Comparison of ENCODE assay signal across 14 mouse cellular contexts in genomic region chr11:104596365-104596764, GRCm38 (mm10). TPM values are rescaled to one million over a fixed set of nuclear protein-coding genes. Genes with fewer than 3 reads are reported as not detected.
DNase-seq lines count a peak whose midpoint lies in the region; ATAC-seq and TF ChIP-seq lines count a peak whose summit lies in the region.
"Had no signal": no experiment of that assay in that cellular context is flagged by ENCODE, and none has a peak within 500 bp of the region (broad histone marks: within the 10 kb centered on the region; RNA-seq: fewer than 3 reads in every experiment).

No protein-coding gene starts in this region.

- WGBS in heart, embryonic 13.5 days, result 40% methylated on average over 10 of the region's 10 CpGs
- WGBS in liver, embryonic 12.5 days (ENCODE audit: insufficient replicate concordance), result 13% methylated on average over 10 of the region's 10 CpGs

- H3K4me1 ChIP-seq in heart, embryonic 13.5 days, result peaks cover 13% of the 10 kb centered on the region
- peaks cover 10% of the 10 kb centered on the region for H3K4me1 ChIP-seq in liver, embryonic 12.5 days

- H3K27me3 ChIP-seq in heart, embryonic 13.5 days (replicated peaks), result no peaks in the 10 kb centered on the region
- peaks cover 22% of the 10 kb centered on the region; the same call in 1 of the 2 replicates for H3K27me3 ChIP-seq in liver, embryonic 12.5 days (replicated peaks)

- no peak overlapping the region for H3K4me3 ChIP-seq in heart, embryonic 13.5 days
- no peak overlapping the region for H3K4me3 ChIP-seq in liver, embryonic 12.5 days
- no peak overlapping the region for H3K4me3 ChIP-seq in gastrocnemius, adult 2 months

- no peak overlapping the region for H3K9ac ChIP-seq in heart, embryonic 13.5 days
- no peak overlapping the region for H3K9ac ChIP-seq in liver, embryonic 12.5 days
- H3K9ac ChIP-seq: hindbrain, embryonic 14.5 days; lung, embryonic 14.5 days had no signal

- no peak for ATAC-seq in heart, embryonic 13.5 days (ENCODE audit: extremely low read depth, insufficient number of reproducible peaks, low FRiP score, low TSS enrichment)
- ATAC-seq in liver, embryonic 12.5 days, result peak; percentile 30; the same call in 1 of the 2 replicates

- TF ChIP-seq CTCF in gastrocnemius, adult 2 months (IDR thresholded peaks at IDR 0.05), result no peak

- no peaks in the 10 kb centered on the region for H3K9me3 ChIP-seq in heart, embryonic 13.5 days
- no peaks in the 10 kb centered on the region for H3K9me3 ChIP-seq in liver, embryonic 12.5 days (replicated peaks)

- 0 out of 2 replicates have a peak overlapping the region, but pooled peaks have one; percentile 9 for H3K4me2 ChIP-seq in heart, embryonic 13.5 days
- H3K4me2 ChIP-seq in liver, embryonic 12.5 days, result peak overlapping the region; percentile 19; the same call in 1 of the 2 replicates
- H3K4me2 ChIP-seq: hindbrain, embryonic 14.5 days; lung, embryonic 14.5 days; midbrain, embryonic 11.5 days had no signal

- H3K36me3 ChIP-seq in heart, embryonic 13.5 days, result no peaks in the 10 kb centered on the region
- no peaks in the 10 kb centered on the region for H3K36me3 ChIP-seq in liver, embryonic 12.5 days

- no peak overlapping the region for H3K27ac ChIP-seq in heart, embryonic 13.5 days (replicated peaks)
- H3K27ac ChIP-seq in liver, embryonic 12.5 days, result 0 out of 2 replicates have a peak overlapping the region, but pooled peaks have one; percentile 34
- H3K27ac ChIP-seq in gastrocnemius, adult 2 months, result no peak overlapping the region
- H3K27ac ChIP-seq: hindbrain, embryonic 14.5 days had no signal

- DNase-seq in heart, postnatal 36 days, result no peak
- DNase-seq in lung, postnatal 10 days, result peak; percentile 41
- no peak for DNase-seq in lung, postnatal 36 days
- DNase-seq in gastrocnemius, adult 2 months, result no peak
- no peak for DNase-seq in spleen, postnatal 10 days (ENCODE audit: low spot score in 2 of 2)
- DNase-seq in layer of hippocampus, postnatal 14 days (ENCODE audit: low spot score in 2 of 2), result no peak
- DNase-seq: cerebellum, postnatal 36 days; gastrocnemius, postnatal 25 days; lung, embryonic 14.5 days; right cerebral cortex, postnatal 4 days had no signal

- intact Hi-C loops in heart, postnatal 36 days (cut with DNase I), result loop anchor here (10.0 kb wide), 1 partner anchor 48 kb away; no protein-coding TSS in a partner anchor
- intact Hi-C loops in gastrocnemius, adult 2 months (cut with DNase I), result loop anchor here (10.0 kb wide), 1 partner anchor 528 kb away; the partner anchor contains the start of gene Mettl2

RNA-seq across cellular contexts. Expression of gene Itgb3, which starts 11.4 kb away (rescaled TPM):
- polyA plus RNA-seq in heart, embryonic 13.5 days (2015; fragmentation: Nextera tagmentation; extraction: Ambion mirVana), result 5.0 and 5.1 TPM in 2 replicates
- total RNA-seq in heart, postnatal 36 days (2021), result 1 to 10 TPM; 3.0 to 3.3 TPM
- polyA plus RNA-seq in liver, embryonic 12.5 days (2016; fragmentation: Nextera tagmentation; extraction: Ambion mirVana), result 33.1 and 36.4 TPM in 2 replicates
- 1 to 10 TPM in 1 of 2 experiments, under 1 TPM in 1; 0.54 to 1.3 TPM for total RNA-seq in gastrocnemius, adult 2 months (2021)
- total RNA-seq in layer of hippocampus, postnatal 14 days (2021), result 1 to 10 TPM; 2.1 to 2.5 TPM

RNA-seq across cellular contexts. Expression of gene Myl4, which starts 45.9 kb away (rescaled TPM):
- polyA plus RNA-seq in heart, embryonic 13.5 days (2015; fragmentation: Nextera tagmentation; extraction: Ambion mirVana), result 2,381 and 2,697 TPM in 2 replicates
- total RNA-seq in heart, postnatal 36 days (2021), result 100 to 1,000 TPM; 628 to 806 TPM
- 1.5 and 3.5 TPM in 2 replicates for polyA plus RNA-seq in liver, embryonic 12.5 days (2016; fragmentation: Nextera tagmentation; extraction: Ambion mirVana)
- total RNA-seq in gastrocnemius, adult 2 months (2021), result 1 to 10 TPM; 2.9 to 8.1 TPM
- total RNA-seq in layer of hippocampus, postnatal 14 days (2021), result 1 to 10 TPM; 3.6 to 4.9 TPM

RNA-seq across cellular contexts. Expression of gene Cdc27, which starts 45.9 kb away (rescaled TPM):
- 31.7 TPM in 2 replicates for polyA plus RNA-seq in heart, embryonic 13.5 days (2015; fragmentation: Nextera tagmentation; extraction: Ambion mirVana)
- total RNA-seq in heart, postnatal 36 days (2021), result 10 to 100 TPM; 27.2 to 31.1 TPM
- 32.2 and 33.1 TPM in 2 replicates for polyA plus RNA-seq in liver, embryonic 12.5 days (2016; fragmentation: Nextera tagmentation; extraction: Ambion mirVana)
- total RNA-seq in gastrocnemius, adult 2 months (2021), result 10 to 100 TPM; 25.9 to 27.5 TPM
- 10 to 100 TPM; 64.6 to 65.4 TPM for total RNA-seq in layer of hippocampus, postnatal 14 days (2021)

Comparison
In these comparisons a context has a peak if more than half of its experiments do, and no peak if none do; other contexts are left out.
1. RNA of gene Myl4, which starts 45.9 kb away (total RNA-seq): 628 to 806 TPM in heart, postnatal 36 days; 2.9 to 8.1 TPM in gastrocnemius, adult 2 months and 3.6 to 4.9 TPM in layer of hippocampus, postnatal 14 days; every median in the first group is over 10 times any median in the second.